Mouse (Mus musculus): ENCODE data around the gene Bhlhe23. TPM values are rescaled to one million over a fixed set of nuclear protein-coding genes. Genes with fewer than 3 reads are reported as not detected.
A peak's percentile ranks its signal among the peaks of the same experiment; 100 is the strongest.

Bhlhe23 gene
- polyA plus RNA-seq, 1 experiment = 0.08 TPM

DNA sequence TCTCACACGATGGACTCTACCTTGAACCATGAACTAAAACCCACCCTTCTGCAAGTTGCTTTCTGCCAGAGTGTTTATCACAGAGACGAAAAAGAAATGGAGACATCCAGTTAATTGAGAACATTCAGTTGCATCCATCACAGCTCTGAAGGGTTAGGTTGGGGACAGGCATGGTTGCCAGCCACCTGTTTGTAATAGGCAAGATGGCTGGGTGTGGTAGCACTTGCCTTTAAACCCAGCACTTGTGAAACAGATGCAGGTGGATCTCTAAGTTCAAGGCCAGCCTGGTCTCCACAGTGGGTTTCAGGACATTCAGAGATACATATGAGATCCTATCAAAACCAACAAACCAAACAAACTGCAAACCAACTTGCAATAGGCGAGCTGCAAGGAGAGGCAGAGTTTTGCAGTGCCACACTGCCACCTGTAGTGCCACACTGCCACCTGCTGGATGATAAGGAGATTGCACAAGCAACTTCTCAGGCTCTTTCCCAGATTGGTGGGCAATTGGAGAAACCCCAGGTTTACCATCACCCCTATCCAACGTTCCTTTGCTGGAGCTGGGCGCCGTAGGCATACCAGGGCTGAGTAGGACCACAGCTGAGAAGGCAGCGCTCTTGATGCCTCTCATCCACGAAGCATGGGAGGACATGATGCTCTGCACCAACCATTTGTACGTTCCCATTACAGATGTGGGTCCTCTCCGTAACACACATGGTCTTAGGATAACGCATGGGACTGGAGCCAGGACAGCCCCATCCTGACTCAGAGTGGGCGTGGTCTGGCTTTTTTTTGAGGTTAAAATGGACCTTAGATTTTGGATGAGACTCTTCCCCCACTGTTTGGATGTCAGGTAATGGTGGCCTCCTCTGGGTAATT is 2.8 kb upstream of the Bhlhe23 start:
- peak in 1 of 2 experiments; percentile 79 for DNase-seq (ENCODE audit: extremely low spot score in 1 of 2, low spot score in 1 of 2)

DNA sequence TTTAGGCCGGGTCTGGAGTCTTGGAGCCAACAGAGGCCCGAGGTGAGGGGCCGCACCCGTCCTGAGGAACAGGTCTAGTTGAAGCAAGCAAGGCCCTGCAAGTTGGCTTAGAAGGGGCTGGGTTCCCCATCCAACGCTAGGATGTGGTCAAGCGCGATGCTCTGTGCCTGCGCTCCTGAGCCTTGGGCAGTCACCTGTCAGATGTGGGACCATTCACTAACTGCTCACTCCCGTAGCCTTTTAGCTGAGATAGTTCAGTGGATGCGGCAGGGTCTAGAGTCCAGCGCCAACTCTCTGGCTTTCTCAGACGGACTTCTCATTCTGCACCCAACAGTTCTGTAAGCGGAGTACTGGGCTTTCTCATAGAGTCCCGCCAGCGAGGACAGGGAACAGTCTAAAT is 1.1 kb downstream of the Bhlhe23 start:
- no peak for DNase-seq (ENCODE audit: extremely low spot score in 1 of 2, low spot score in 1 of 2)

DNA sequence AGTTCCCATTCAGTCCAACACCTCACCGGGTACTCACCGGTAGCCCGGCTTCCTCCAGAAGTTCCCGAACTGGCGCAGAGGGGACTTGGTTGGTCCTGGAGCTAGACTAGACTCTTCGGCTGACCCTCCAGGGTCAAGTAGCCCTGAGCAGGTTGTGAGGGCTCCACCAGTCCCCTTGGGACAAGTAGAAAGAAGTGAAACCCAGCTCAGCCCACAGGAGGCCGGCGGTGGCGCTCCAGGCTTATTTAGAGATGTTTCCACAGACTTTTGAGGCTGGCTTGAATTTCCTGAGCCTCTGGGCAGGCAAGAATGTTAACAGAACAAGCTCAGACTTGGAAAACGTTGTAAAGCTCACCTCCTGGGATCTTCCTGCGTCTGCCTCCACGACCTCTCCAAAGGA is 1.5 kb downstream of the Bhlhe23 start:
- DNase-seq (ENCODE audit: extremely low spot score in 1 of 2, low spot score in 1 of 2) = no peak

GRCm38 (mm10) chr2:180765713-180766112 is 11.0 kb downstream of the Bhlhe23 start:
- no peak for DNase-seq (ENCODE audit: extremely low spot score in 1 of 2, low spot score in 1 of 2)

GRCm38 (mm10) chr2:180764986-180765385 is 11.7 kb downstream of the Bhlhe23 start:
- DNase-seq (ENCODE audit: extremely low spot score in 1 of 2, low spot score in 1 of 2) = no peak

- DNase-seq (ENCODE audit: extremely low spot score in 1 of 2, low spot score in 1 of 2) = no peak
Observed at GRCm38 (mm10) chr2:180758513-180759263, 18.0 kb downstream of the Bhlhe23 start.

DNA sequence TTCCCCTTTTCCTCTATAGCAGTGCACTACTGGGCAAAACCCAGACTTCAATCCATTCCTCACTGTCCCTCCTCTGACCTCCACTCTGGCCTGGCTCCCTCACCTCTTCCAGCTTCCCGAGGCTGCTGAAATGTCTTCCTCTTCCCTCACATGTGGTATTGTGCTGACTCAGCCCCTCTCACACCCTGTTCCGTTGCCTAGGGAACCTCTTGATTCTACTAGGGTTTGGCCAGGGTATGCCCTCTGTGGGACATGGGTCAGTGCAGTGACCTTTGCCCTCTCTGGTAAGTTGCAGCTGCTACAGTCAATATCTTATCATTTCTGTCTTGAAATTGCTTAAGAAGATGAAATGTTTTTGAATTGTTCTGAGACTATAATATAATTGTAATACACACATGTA is 19.9 kb downstream of the Bhlhe23 start:
- no peak for DNase-seq (ENCODE audit: extremely low spot score in 1 of 2, low spot score in 1 of 2)

DNA sequence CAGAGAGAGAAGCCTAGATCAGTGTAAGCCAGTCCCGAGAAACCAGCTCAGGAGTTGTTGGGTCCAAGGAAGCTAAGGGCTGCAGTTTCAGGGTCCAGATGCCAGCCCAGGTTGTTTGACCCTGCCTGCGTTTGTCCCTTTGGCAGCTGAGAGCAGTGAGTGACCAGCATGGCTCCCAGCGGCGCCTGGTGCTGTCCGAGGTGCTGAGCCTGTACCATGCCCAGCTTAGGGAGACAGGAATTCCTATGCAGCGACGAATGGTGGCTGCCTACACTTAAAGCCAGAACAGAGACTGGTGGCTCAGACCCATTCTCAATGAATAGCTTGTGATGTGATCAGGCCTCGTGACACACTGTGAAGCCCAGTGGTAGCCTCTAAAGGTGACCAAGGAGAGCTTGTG is 20.8 kb downstream of the Bhlhe23 start:
- DNase-seq (ENCODE audit: extremely low spot score in 1 of 2, low spot score in 1 of 2) = no peak

GRCm38 (mm10) chr2:180754976-180755688 is 21.6 kb downstream of the Bhlhe23 start:
- DNase-seq (ENCODE audit: extremely low spot score in 1 of 2, low spot score in 1 of 2) = no peak

DNA sequence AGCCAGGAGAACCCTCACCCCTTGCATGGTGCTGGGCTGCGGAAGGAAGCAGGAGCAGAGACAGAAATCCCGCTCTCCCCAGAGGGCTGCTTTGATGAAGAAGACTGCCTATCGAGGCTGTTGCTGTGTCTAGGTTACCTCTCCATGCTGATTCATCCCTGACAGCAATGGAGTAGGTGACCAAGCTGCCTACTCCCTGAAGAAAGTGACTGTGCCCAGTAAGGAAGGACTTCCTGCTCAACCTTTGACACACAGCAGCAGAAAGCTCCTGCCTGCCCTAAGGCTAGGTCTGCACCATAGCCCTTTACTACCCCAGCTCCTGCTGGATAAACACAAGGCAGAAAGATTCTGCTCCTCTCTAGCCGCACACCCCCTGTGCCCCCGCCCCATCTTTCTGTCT is 27.8 kb downstream of the Bhlhe23 start:
- no peak for DNase-seq (ENCODE audit: extremely low spot score in 1 of 2, low spot score in 1 of 2)

- DNase-seq (ENCODE audit: extremely low spot score in 1 of 2, low spot score in 1 of 2) = no peak
Observed at GRCm38 (mm10) chr2:180746569-180747192, 30.0 kb downstream of the Bhlhe23 start.

GRCm38 (mm10) chr2:180745248-180745927 is 31.3 kb downstream of the Bhlhe23 start:
- DNase-seq (ENCODE audit: extremely low spot score in 1 of 2, low spot score in 1 of 2) = peak; percentile 60 to 95

DNA sequence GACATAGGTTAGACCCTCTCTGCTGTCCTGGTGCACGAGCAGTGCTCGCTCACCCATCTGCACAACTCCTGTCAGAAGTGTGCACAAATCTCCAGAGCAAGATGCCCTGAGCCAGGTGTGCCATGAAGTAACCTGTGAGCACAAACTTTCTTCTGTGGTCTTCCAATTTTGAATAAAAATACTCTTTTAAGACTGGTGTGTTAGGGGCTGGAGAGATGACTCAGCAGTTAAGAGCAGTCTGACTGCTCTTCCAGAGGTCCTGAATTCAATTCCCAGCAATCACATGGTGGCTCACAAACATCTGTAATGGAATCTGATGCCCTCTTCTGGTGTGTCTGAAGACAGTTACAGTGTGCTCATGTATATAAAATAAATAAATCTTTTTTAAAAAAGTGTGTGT is 33.4 kb downstream of the Bhlhe23 start:
- DNase-seq (ENCODE audit: extremely low spot score in 1 of 2, low spot score in 1 of 2) = no peak

DNA sequence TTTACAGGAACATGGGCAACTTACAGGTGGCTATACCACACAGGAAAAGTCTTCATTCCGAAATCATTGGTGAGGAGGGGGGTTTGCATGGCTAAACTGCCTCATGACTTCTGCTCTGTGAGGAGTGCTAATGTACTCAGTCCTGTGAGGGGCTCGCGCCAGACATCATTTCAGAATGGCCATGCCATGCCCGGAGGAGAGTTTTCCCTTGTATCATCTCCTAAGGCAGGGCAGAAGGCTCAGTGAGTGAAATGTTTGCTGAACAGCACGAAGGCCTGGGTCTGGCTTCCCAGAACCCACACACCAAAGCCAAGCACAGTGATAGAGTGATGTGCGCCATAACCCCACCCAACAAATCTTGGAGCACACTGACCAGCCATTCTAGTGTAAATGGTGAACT is 33.9 kb downstream of the Bhlhe23 start:
- DNase-seq (ENCODE audit: extremely low spot score in 1 of 2, low spot score in 1 of 2) = no peak

DNA sequence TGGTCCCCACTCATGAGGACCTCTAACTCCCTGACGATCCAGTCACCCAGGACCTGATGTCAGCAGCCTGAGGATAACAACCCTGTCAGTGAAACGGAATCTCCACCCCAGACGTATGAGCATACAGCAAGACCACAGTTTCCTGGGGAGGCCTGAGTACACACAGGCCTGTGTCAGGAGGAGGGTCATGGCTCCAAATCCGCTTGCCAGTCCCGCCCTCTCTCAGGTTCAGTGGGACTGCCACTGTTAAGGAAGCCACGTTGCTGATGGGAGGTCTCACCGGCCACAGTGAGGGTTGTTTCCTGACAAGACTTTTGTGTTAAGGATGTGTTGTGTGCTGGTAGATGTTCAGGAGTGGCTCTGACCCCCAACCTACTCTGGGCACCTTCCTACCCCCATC is 35.3 kb downstream of the Bhlhe23 start:
- DNase-seq (ENCODE audit: extremely low spot score in 1 of 2, low spot score in 1 of 2) = no peak

- no peak for DNase-seq (ENCODE audit: extremely low spot score in 1 of 2, low spot score in 1 of 2)
Observed at GRCm38 (mm10) chr2:180740349-180740748, 36.4 kb downstream of the Bhlhe23 start.

DNA sequence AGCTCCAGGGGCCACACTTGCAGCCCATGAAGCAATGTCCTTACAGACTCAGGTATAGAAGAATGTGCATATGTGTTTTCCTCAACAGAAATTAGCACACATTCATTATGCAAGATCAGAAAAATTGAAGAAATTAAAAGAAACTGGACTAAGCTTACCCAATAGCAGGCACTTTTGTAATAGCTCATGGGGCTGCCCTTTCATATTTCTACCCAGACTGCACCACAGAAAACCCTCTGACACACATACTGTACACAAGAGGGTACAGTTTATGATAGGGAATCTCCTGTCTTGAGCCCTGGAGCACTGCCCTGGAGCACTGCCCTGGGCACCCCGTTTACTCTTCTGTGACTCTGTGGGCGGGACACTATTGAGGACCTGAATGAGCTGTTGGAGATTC is 38.7 kb downstream of the Bhlhe23 start:
- no peak for DNase-seq (ENCODE audit: extremely low spot score in 1 of 2, low spot score in 1 of 2)

DNA sequence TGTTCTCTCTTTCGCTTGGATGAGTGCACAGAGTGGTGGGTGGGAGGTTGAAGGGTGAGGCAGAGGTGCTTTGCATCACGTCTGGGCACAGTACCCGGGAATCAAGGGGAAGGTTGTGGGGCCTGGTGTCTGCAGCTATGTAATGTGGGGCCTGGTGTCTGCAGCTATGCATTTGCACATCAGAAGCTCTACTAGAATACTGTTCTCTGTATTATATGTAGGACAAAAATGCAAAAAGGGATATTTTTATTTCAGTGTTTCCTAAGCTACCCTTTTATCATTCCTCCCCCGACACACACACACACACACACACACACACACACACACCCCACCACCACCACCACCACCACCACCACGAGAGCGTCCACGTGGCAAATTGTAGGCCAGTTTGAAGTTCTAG is 41.5 kb downstream of the Bhlhe23 start:
- peak in 1 of 2 experiments; percentile 37 for DNase-seq (ENCODE audit: extremely low spot score in 1 of 2, low spot score in 1 of 2)

DNA sequence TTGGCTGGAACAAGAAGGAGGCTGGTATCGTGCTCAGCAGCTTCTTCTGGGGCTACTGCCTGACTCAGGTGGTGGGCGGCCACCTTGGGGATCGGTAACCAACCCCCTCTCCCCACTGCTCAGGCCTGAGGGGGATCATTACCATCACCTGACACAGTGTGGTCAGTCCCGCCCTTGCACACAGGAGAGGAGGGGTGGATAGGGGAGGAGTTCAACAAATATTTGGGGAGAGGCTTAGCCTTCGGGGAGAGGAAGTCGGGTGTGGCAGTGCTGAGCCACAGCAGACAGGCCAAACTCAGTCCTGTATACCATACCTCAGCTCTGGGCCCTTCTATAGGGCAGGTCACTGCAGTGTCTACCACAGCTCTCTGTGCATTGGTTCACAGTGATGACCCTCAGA is 44.7 kb downstream of the Bhlhe23 start:
- DNase-seq (ENCODE audit: extremely low spot score in 1 of 2, low spot score in 1 of 2) = no peak

- DNase-seq (ENCODE audit: extremely low spot score in 1 of 2, low spot score in 1 of 2) = no peak
Observed at GRCm38 (mm10) chr2:180731036-180731435, 45.7 kb downstream of the Bhlhe23 start.

Measured in frontal cortex, adult 2 months (tissue).